Mouse (Mus musculus): ENCODE measurements around the gene Sult6b2.

The Sult6b2 gene

DNA sequence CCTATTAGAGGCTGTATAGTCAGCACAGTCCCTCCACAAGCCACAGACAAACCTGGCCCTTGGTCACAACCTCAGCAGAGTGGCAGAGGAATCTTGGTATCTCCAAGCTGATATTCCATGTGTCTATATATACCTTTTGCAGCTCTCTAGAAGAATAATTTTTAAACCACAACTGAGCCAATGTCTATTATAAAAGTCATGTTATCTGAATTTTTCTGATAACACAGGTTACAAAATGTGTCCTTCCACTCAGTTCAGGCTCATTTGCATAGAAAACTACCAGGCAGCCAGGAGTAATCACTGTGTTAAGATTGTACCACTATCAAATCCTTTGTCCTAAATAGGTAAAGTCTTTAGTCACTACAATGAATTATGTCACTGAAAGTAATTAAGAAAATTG is at the start of gene Sult6b2:
Gene Sult6b2, minus strand, starts transcription at position 101 of the 400 bp plus-strand sequence.
- no peak for ATAC-seq (ENCODE audit: insufficient number of reproducible peaks, low FRiP score, low TSS enrichment)

DNA sequence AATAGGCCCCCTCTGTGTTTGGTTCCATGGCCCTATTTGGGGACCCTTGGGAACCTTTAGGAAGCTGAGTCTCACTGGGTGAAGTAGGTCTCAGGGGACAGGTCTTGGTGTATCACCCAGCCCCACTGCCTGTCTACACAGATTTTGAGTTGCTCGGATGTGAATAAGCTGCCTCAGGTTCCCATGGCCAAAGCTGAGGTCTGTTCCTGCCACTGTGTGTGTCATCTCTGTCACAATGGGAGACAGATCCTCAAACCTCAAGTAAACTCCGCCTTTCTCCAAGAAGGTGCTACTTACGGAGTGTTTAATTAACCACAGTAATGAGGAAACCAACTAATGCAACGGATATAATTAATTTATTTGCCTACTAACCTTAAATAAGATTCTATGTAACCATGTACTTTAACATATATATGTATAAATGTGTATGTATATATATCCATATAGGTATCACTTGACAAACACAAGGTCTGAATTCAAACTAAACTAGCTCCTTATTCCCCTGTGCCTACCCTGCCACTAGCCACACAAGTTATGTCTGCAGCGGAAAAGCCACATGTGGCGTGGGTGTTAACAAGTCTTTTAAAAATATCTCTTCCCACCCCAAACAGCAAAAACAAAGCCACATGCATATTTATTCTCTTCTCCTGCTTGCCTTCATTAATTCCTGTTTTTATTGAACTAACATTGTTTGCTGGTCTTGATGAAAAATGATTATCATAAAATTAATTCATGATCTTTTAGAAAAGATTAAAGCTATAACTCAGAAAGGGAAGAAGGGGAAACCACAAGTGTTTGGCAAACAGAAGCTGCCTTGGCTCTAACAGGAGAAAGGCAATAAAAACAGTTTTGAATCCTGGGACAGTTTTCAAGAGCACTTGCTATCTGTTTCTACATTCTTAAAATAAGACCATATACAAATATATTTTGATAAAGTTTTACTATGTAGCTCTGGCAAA is 48.4 kb upstream of the Sult6b2 start:
- no peak for ATAC-seq (ENCODE audit: insufficient number of reproducible peaks, low FRiP score, low TSS enrichment)

- ATAC-seq (ENCODE audit: insufficient number of reproducible peaks, low FRiP score, low TSS enrichment), result no peak
These were observed 46.1 kb upstream of the Sult6b2 start for GRCm38 (mm10) chr6:142850436-142850835.

DNA sequence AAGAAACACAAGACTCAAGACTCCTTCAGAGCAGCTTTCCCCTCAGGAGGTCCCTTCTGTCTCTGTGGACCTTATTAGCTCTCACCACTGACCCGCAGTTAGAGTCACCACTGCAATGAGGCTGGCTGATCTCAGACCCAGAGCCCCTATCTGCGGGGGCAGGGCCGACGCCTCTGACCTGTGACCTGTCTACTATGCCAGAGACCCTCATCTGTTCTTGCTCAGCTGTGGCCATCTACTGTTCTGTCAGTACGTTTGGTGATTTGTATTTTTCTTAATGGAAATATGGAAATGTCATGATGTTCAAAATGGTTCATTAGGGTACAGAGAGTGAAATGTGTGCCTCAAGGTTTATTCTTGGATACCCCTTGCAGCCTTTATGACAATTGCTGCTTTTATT is 45.0 kb upstream of the Sult6b2 start:
- no peak for ATAC-seq (ENCODE audit: insufficient number of reproducible peaks, low FRiP score, low TSS enrichment)

DNA sequence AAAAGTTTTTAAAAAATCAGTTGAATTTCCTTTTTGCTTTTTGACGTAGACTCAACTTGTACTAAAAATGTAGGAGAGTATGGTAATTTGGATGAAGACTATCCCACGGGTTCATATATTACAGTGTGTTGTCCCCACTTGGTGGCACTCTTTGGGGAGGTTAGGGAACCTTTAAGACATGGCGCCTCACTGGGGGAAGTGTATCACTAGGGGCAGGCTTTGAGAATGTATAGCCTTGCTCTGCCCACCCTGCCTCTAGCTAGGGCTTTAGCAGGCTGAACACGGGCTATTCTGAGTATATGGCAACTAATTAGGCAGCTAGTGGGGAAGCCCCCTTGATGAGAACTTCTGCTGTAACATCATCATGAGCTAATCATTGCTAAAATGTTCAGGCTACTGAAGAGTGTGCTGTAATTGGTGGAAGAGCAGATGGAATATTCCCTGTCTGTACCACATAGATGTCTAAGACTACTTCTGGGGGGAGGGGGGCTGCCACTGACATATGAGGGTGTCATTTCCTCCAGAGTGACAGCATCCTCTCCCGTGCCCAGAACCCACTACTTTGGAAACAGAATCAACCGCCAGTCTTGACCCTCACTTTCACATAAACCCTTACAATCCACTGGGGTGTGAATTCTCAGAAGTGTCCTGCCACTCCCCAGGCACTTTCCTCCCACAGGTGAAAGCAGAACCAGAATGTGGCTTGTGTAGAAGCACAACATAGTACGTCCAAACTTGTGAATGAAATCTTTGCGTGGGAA is 43.8 kb upstream of the Sult6b2 start:
- 0 out of 2 replicates have a peak, but pooled peaks have one; percentile 36 for ATAC-seq (ENCODE audit: insufficient number of reproducible peaks, low FRiP score, low TSS enrichment)

DNA sequence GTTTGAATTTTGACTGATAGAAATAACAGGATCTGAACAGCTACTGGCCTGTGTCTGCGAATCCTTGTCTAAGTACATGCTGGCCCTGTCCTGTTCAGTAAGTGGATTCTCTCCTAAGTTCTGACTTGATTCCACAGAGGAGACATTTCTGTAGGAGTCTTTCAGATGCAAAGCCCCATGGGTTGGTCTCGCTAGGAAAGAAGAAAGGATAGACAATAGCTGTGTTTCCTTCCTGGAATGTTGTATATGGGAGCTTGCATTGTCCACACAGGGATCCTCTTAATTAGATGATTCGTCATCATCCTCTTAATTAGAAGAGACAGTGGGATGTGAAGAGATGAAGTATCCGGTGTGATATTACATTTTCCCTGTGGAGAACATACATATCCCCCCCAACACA is 42.6 kb upstream of the Sult6b2 start:
- no peak for ATAC-seq (ENCODE audit: insufficient number of reproducible peaks, low FRiP score, low TSS enrichment)

DNA sequence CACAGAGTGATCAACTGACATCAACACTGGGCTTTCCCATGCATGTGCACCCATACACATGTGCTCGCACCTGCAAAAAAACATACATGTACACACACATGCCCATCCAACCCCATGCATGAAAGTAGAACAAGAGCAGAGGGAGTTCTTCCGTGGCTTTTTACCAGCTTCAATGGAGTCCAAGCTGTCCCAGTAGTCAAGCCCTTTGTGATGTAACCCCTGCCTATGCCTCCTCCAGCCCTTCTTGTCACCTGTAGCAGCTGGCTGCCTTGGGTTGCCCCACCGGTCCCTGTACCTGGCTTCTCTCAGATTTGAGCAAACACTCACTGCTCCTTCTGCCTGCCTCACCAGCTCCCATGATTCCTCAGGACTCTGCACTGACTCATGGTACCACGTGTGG is 40.8 kb upstream of the Sult6b2 start:
- no peak for ATAC-seq (ENCODE audit: insufficient number of reproducible peaks, low FRiP score, low TSS enrichment)

DNA sequence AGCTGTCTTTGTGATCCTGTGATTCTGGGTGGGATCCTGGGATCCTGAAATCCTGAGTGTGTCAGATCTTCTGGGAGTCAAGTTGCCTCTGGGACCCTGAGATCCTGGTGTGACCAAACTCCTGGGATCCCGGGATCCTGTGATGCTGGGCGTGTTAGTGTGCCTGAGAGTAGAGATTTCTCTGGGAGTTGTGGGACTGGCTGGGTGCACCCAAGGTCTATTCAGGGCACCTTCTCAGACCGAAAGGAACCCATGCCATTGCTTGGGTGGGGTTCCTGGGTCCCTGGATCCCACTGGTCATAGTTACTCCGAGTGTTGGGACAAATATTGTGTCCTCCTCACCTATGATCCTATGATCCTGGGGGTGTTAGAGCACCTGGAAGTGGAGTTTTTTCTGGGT is 39.8 kb upstream of the Sult6b2 start:
- ATAC-seq (ENCODE audit: insufficient number of reproducible peaks, low FRiP score, low TSS enrichment), result no peak

DNA sequence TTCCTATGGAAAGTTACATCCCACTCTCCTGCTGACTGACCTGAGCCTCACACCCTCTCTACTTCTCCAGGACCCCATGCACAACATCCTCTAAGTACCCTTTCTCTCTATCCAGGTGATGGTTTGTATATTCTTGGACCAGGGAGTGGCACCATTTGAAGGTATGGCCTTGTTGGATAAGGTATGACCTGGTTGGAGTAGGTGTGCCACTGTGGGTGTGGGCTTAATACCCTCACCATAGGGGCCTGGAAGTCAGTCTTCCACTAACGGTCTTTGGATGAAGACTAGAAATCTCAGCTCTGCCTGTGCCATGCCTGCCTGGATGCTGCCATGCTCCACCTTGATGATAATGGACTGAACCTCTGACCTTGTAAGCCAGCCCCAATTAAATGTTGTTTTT is 34.2 kb upstream of the Sult6b2 start:
- ATAC-seq (ENCODE audit: insufficient number of reproducible peaks, low FRiP score, low TSS enrichment), result no peak

GRCm38 (mm10) chr6:142837326-142837725 is 33.0 kb upstream of the Sult6b2 start:
- no peak for ATAC-seq (ENCODE audit: insufficient number of reproducible peaks, low FRiP score, low TSS enrichment)

DNA sequence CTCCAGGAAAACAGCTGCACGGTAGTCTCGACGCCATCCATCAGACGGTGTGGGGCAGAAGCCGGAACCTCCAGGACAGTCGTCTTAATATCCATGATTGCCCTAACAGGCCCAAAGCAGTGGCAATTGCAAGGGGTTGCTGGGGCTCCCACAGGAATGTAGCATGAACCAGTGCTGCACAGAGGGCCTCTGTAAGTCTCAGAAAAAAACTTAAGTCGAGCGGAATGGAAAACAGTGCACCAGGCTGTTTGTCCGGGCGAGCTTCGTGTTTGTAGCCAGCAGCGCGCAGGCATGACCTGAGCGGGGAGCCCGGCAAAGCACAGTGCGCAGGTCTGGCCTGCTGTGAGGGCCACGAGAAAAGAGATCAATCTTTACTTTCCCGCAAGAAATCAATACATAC is 31.4 kb upstream of the Sult6b2 start:
- no peak for ATAC-seq (ENCODE audit: insufficient number of reproducible peaks, low FRiP score, low TSS enrichment)

DNA sequence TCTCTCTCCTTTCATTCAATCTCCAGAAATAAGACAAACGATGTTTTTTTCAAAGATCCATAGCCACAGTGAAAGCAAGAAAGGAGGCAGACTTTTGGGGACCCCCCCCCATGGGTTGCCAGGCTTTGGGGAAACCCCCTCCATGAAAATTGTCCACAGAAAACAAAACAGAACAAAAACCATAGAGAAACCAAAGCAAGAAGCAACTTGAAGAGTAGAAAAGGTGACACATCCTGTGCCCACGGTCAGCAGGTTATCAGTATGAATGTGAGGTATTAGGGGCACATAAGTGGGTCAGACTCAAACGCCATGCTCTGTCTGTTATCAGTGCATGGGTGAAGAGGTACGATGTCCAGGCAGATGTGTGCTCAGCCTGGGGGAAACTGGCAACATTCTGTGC is 30.6 kb upstream of the Sult6b2 start:
- ATAC-seq (ENCODE audit: insufficient number of reproducible peaks, low FRiP score, low TSS enrichment), result no peak

- ATAC-seq (ENCODE audit: insufficient number of reproducible peaks, low FRiP score, low TSS enrichment), result no peak
These were observed 27.4 kb upstream of the Sult6b2 start for GRCm38 (mm10) chr6:142831706-142832105.

- no peak for ATAC-seq (ENCODE audit: insufficient number of reproducible peaks, low FRiP score, low TSS enrichment)
These were observed 26.9 kb upstream of the Sult6b2 start for GRCm38 (mm10) chr6:142831243-142831642.

GRCm38 (mm10) chr6:142830221-142830620 is 25.9 kb upstream of the Sult6b2 start:
- ATAC-seq (ENCODE audit: insufficient number of reproducible peaks, low FRiP score, low TSS enrichment), result no peak

- ATAC-seq (ENCODE audit: insufficient number of reproducible peaks, low FRiP score, low TSS enrichment), result no peak
These were observed 21.1 kb upstream of the Sult6b2 start for GRCm38 (mm10) chr6:142825449-142825848.

DNA sequence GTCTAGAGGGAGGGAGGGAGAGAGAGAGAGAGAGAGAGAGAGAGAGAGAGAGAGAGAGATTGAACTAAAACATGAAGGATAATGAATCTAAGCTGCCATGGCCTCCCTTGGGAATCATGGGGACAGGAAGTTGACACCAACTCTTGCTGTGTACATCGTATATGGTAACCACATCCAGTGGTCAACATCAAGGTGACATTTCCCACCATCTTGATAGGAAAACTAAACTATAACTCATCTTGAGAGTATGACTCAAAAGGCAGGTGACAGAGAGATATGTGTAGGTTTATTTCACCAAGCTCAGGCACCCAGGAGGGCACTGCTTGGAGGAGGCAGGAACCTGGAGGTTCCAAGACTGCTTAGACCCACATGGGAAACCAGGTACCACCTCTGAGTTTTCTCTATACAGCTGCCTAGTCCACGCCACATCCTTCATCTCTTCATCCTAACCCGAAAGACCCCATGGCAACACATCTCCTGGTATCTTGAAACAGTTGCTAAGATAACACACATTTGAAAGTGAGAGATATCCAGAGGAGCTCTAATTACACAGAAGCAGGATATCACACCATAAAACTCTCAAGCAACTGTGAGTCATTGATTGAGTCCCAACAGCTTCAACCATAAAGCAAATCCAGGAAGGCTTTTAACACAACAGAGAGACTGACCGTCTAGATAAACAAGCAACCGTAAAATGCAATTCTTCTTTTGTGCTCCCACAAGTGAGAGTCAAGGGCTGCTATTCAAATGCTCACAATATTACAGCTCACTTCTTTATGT is 18.9 kb upstream of the Sult6b2 start:
- no peak for ATAC-seq (ENCODE audit: insufficient number of reproducible peaks, low FRiP score, low TSS enrichment)

- no peak for ATAC-seq (ENCODE audit: insufficient number of reproducible peaks, low FRiP score, low TSS enrichment)
These were observed 14.0 kb upstream of the Sult6b2 start for GRCm38 (mm10) chr6:142818306-142818705.

- no peak; the same call in 1 of the 2 replicates for ATAC-seq (ENCODE audit: insufficient number of reproducible peaks, low FRiP score, low TSS enrichment)
These were observed 11.2 kb upstream of the Sult6b2 start for GRCm38 (mm10) chr6:142815513-142815912.

GRCm38 (mm10) chr6:142814495-142814921 is 10.2 kb upstream of the Sult6b2 start:
- ATAC-seq (ENCODE audit: insufficient number of reproducible peaks, low FRiP score, low TSS enrichment), result peak; percentile 83

DNA sequence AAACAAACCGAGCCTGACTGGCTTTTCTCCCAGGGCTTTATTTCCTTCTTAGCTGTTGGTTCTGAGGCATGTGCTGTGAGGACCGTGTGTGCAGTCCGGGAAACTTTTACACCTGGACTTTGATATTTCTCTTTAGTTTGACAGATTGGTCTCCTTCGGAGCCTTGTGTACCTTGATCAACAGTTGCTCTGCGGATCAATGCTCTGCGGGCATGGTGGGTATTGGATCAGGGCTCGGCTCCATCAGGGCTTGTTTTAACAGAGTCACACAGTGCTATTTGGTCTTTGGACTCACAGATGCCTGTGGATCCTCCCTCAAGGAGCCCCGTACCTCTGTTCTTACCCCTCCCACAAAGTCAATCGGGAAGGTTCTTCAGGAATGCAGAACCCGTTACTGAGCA is 9.7 kb upstream of the Sult6b2 start:
- ATAC-seq (ENCODE audit: insufficient number of reproducible peaks, low FRiP score, low TSS enrichment), result no peak
